Mouse (Mus musculus) thymus, adult 2 months (tissue): ENCODE results near the gene Mapk11.

Experiments
- CTCF ChIP-seq: fragments of 200-500 bp; IDR thresholded peaks from 2 replicates; pipeline ENCODE4 v1.5.1; 2012; ENCODE audit warnings: mild to moderate bottlenecking, control low read depth, low read length, moderate library complexity, borderline replicate concordance; ENCODE audit not compliant: control insufficient read depth, poor library complexity, insufficient read depth; ENCODE audit errors: extremely low read depth
- POLR2A ChIP-seq: fragments of 200-500 bp; IDR thresholded peaks from 2 replicates; pipeline ENCODE4 v1.6.1; 2012; ENCODE audit warnings: mild to moderate bottlenecking, low read length, control low read depth, moderate library complexity; ENCODE audit not compliant: control insufficient read depth, poor library complexity, insufficient read depth; ENCODE audit errors: extremely low read depth

DNA sequence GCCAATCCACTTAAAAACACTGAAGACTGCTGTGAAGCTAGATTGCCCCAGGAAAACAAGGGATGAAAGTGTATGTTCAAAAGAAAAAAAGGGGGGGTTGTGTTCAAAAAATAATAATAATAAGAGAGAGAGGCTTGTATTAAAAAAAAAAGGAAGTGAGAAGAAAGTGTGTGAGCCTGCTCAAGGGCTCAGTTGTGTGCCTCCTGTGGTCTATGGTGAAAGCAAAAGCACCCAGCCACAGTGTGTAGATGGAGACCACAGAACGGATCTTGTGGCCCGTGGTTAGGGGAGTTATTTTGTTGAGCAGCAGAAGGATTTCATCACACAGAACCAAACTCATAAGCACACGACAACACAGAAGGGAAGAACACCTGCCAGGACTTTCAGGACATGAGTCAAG, 18.1 kb downstream of the Mapk11 start:
- TF ChIP-seq POLR2A (no peak), CTCF (no peak)
